Comparison of ENCODE assay signal across 8 mouse cellular contexts in genomic region chr8:22193432-22194010, GRCm38 (mm10). TPM values are rescaled to one million over a fixed set of nuclear protein-coding genes. Genes with fewer than 3 reads are reported as not detected.
A peak's percentile ranks its signal among the peaks of the same experiment; 100 is the strongest.
DNase-seq lines count a peak whose midpoint lies in the region; ATAC-seq and TF ChIP-seq lines count a peak whose summit lies in the region.

No protein-coding gene starts in this region.

- no peak; the same call in 1 of the 2 replicates for ATAC-seq in hindbrain, embryonic 13.5 days (ENCODE audit: low FRiP score)
- peak; percentile 41; the same call in 1 of the 2 replicates for ATAC-seq in lung, embryonic 15.5 days (ENCODE audit: borderline replicate concordance, extremely low read depth, low FRiP score, low TSS enrichment)
- ATAC-seq in stomach, embryonic 15.5 days (ENCODE audit: insufficient read depth, low FRiP score, low read depth), result peak; percentile 73

- H3K4me3 ChIP-seq in left cerebral cortex, adult 2 months, result peak overlapping the region; percentile 94
- H3K4me3 ChIP-seq in brown adipose tissue, adult 24 weeks (ENCODE audit: insufficient read depth, low read depth, low read length), result peak overlapping the region; percentile 94
- peak overlapping the region; percentile 83 for H3K4me3 ChIP-seq in hindbrain, embryonic 13.5 days
- H3K4me3 ChIP-seq in lung, embryonic 15.5 days, result peak overlapping the region; percentile 78
- peak overlapping the region; percentile 82 for H3K4me3 ChIP-seq in stomach, embryonic 15.5 days (replicated peaks)

- H3K4me1 ChIP-seq in brown adipose tissue, adult 24 weeks (ENCODE audit: control insufficient read depth, insufficient read depth, insufficient read length, low read length), result peaks cover 4% of the 10 kb centered on the region; the same call in 1 of the 2 replicates
- peaks cover 19% of the 10 kb centered on the region for H3K4me1 ChIP-seq in hindbrain, embryonic 13.5 days (replicated peaks)
- peaks cover 9% of the 10 kb centered on the region for H3K4me1 ChIP-seq in lung, embryonic 15.5 days
- H3K4me1 ChIP-seq in stomach, embryonic 15.5 days, result peaks cover 7% of the 10 kb centered on the region; the same call in 1 of the 2 replicates

- peak overlapping the region; percentile 92 for H3K9ac ChIP-seq in hindbrain, embryonic 13.5 days
- H3K9ac ChIP-seq in lung, embryonic 15.5 days, result peak overlapping the region; percentile 92
- H3K9ac ChIP-seq in stomach, embryonic 15.5 days, result peak overlapping the region; percentile 90; the same call in 1 of the 2 replicates

- intact Hi-C loops in left cerebral cortex, adult 2 months (cut with DNase I), result loop anchor here (2.0 kb wide), 3 partner anchors 27 to 205 kb away; partner anchors contain the start of genes Nek3 and Slc25a15

- H3K4me2 ChIP-seq in hindbrain, embryonic 13.5 days, result peak overlapping the region; percentile 65
- H3K4me2 ChIP-seq in lung, embryonic 15.5 days, result peak overlapping the region; percentile 55
- H3K4me2 ChIP-seq in stomach, embryonic 15.5 days, result peak overlapping the region; percentile 57

- peak overlapping the region; percentile 98 for H3K27ac ChIP-seq in left cerebral cortex, adult 2 months
- H3K27ac ChIP-seq in brown adipose tissue, adult 24 weeks (replicated peaks; ENCODE audit: low read depth, low read length), result peak overlapping the region; percentile 95
- H3K27ac ChIP-seq in hindbrain, embryonic 13.5 days, result peak overlapping the region; percentile 96
- peak overlapping the region; percentile 99 for H3K27ac ChIP-seq in lung, embryonic 15.5 days
- peak overlapping the region; percentile 99 for H3K27ac ChIP-seq in stomach, embryonic 15.5 days

- TF ChIP-seq CTCF in left cerebral cortex, adult 2 months (IDR thresholded peaks at IDR 0.05), result no peak

- no peaks in the 10 kb centered on the region for H3K27me3 ChIP-seq in hindbrain, embryonic 13.5 days
- H3K27me3 ChIP-seq in lung, embryonic 15.5 days, result no peaks in the 10 kb centered on the region
- H3K27me3 ChIP-seq in stomach, embryonic 15.5 days (replicated peaks), result no peaks in the 10 kb centered on the region

- DNase-seq in left cerebral cortex, adult 2 months (ENCODE audit: extremely low spot score in 1 of 2, low spot score in 2 of 2), result no peak
- DNase-seq in left cerebral cortex, adult 9 months (ENCODE audit: low spot score in 2 of 2), result no peak
- DNase-seq in cerebellum, adult 11-12 months, result no peak
- DNase-seq in adrenal gland, postnatal 25 days, result no peak

- WGBS in hindbrain, embryonic 13.5 days, result 18% methylated on average over 12 of the region's 12 CpGs
- WGBS in lung, embryonic 15.5 days, result 8% methylated on average over 12 of the region's 12 CpGs
- WGBS in stomach, embryonic 15.5 days, result 10% methylated on average over 12 of the region's 12 CpGs

- no peaks in the 10 kb centered on the region for H3K36me3 ChIP-seq in hindbrain, embryonic 13.5 days
- no peaks in the 10 kb centered on the region for H3K36me3 ChIP-seq in lung, embryonic 15.5 days
- H3K36me3 ChIP-seq in stomach, embryonic 15.5 days, result no peaks in the 10 kb centered on the region

- no peaks in the 10 kb centered on the region for H3K9me3 ChIP-seq in hindbrain, embryonic 13.5 days
- no peaks in the 10 kb centered on the region for H3K9me3 ChIP-seq in lung, embryonic 15.5 days
- no peaks in the 10 kb centered on the region for H3K9me3 ChIP-seq in stomach, embryonic 15.5 days

RNA-seq across cellular contexts. Expression of gene Vps36, which starts 0.9 kb away (rescaled TPM):
- total RNA-seq in left cerebral cortex, adult 2 months (2021), result 10 to 100 TPM; 23.6 to 25.7 TPM
- 27.1 and 35.2 TPM in 2 replicates for polyA plus RNA-seq in brown adipose tissue, adult 24 weeks (2012; ENCODE audit: insufficient read depth, insufficient read length, missing spikeins)
- 42.1 and 42.3 TPM in 2 replicates for polyA plus RNA-seq in hindbrain, embryonic 13.5 days (2015; fragmentation: Nextera tagmentation; extraction: Ambion mirVana)
- polyA plus RNA-seq in lung, embryonic 15.5 days (2015; fragmentation: Nextera tagmentation; extraction: Ambion mirVana), result 43.9 and 47.6 TPM in 2 replicates
- polyA plus RNA-seq in stomach, embryonic 15.5 days (2015; fragmentation: Nextera tagmentation; extraction: Ambion mirVana), result 41.9 and 44.0 TPM in 2 replicates
- total RNA-seq in adrenal gland, postnatal 25 days (2021), result 35.5 and 40.7 TPM in 2 replicates

RNA-seq across cellular contexts. Expression of gene Ckap2, which starts 7.9 kb away (rescaled TPM):
- total RNA-seq in left cerebral cortex, adult 2 months (2021), result under 1 TPM; 0.34 to 0.70 TPM
- 1.1 TPM in 1 of 2 replicates, not detected in the other for polyA plus RNA-seq in brown adipose tissue, adult 24 weeks (2012; ENCODE audit: insufficient read depth, insufficient read length, missing spikeins)
- 16.9 and 19.1 TPM in 2 replicates for polyA plus RNA-seq in hindbrain, embryonic 13.5 days (2015; fragmentation: Nextera tagmentation; extraction: Ambion mirVana)
- polyA plus RNA-seq in lung, embryonic 15.5 days (2015; fragmentation: Nextera tagmentation; extraction: Ambion mirVana), result 51.8 and 56.0 TPM in 2 replicates
- 42.1 and 50.1 TPM in 2 replicates for polyA plus RNA-seq in stomach, embryonic 15.5 days (2015; fragmentation: Nextera tagmentation; extraction: Ambion mirVana)
- total RNA-seq in adrenal gland, postnatal 25 days (2021), result 7.6 and 10.7 TPM in 2 replicates

RNA-seq across cellular contexts. Expression of gene Nek3, which starts 27.3 kb away (rescaled TPM):
- 1 to 10 TPM; 1.3 to 1.9 TPM for total RNA-seq in left cerebral cortex, adult 2 months (2021)
- 0.58 and 1.4 TPM in 2 replicates for polyA plus RNA-seq in brown adipose tissue, adult 24 weeks (2012; ENCODE audit: insufficient read depth, insufficient read length, missing spikeins)
- 9.5 and 10.4 TPM in 2 replicates for polyA plus RNA-seq in hindbrain, embryonic 13.5 days (2015; fragmentation: Nextera tagmentation; extraction: Ambion mirVana)
- polyA plus RNA-seq in lung, embryonic 15.5 days (2015; fragmentation: Nextera tagmentation; extraction: Ambion mirVana), result 5.0 and 6.0 TPM in 2 replicates
- 4.7 and 5.5 TPM in 2 replicates for polyA plus RNA-seq in stomach, embryonic 15.5 days (2015; fragmentation: Nextera tagmentation; extraction: Ambion mirVana)
- 6.6 and 7.8 TPM in 2 replicates for total RNA-seq in adrenal gland, postnatal 25 days (2021)

RNA-seq across cellular contexts. Expression of gene Thsd1, which starts 33.6 kb away (rescaled TPM):
- total RNA-seq in left cerebral cortex, adult 2 months (2021), result 1 to 10 TPM; 2.6 to 3.9 TPM
- polyA plus RNA-seq in brown adipose tissue, adult 24 weeks (2012; ENCODE audit: insufficient read depth, insufficient read length, missing spikeins), result 1.0 and 1.4 TPM in 2 replicates
- 8.3 and 8.5 TPM in 2 replicates for polyA plus RNA-seq in hindbrain, embryonic 13.5 days (2015; fragmentation: Nextera tagmentation; extraction: Ambion mirVana)
- polyA plus RNA-seq in lung, embryonic 15.5 days (2015; fragmentation: Nextera tagmentation; extraction: Ambion mirVana), result 30.8 and 31.2 TPM in 2 replicates
- polyA plus RNA-seq in stomach, embryonic 15.5 days (2015; fragmentation: Nextera tagmentation; extraction: Ambion mirVana), result 9.5 and 10.4 TPM in 2 replicates
- 3.7 and 4.3 TPM in 2 replicates for total RNA-seq in adrenal gland, postnatal 25 days (2021)
